In the genomic region with DNA sequence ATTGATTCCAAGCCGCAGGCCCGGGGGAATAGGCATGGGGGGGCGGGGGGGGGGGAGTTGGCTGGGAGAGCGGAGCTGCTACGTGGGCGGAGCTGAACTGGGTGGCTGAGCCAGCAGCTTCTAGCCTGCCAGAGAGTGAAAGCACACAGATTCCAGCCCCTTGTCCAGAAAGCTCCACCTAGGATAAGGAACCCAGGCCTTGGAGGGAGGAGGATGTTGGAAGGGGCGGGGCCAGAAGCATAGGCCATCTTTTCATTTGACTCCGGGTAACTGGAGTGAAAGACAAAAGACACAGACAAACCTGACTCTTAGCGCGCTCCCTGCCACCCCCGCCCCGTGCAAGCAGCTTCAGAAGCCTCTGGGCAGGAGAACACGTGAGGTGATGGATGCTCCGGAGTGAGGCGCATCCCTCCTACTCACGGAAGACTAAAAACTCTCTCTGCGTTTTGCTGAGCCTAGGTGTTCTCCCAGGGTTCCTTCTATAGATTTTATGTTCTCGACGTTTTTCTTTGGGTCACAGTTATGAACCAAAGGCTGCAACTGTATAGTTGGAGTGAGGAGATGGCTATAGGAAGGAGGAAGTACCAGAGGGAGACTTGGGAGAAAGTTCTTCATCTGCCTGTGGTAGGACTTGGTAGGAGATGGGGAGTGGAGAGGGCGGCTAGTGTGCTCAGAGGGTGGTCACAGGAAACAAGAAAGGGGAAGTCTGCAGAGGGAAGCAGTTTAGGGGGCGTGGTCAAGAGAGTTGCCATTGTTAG, we compare ENCODE assay signal across 7 mouse cellular contexts.
A peak's percentile ranks its signal among the peaks of the same experiment; 100 is the strongest.
DNase-seq lines count a peak whose midpoint lies in the region; ATAC-seq lines count a peak whose summit lies in the region.

No protein-coding gene starts in this region.

- peak overlapping the region; percentile 68 for H3K4me2 ChIP-seq in limb, embryonic 11.5 days (ENCODE audit: low read depth, severe bottlenecking)
- H3K4me2 ChIP-seq in midbrain, embryonic 12.5 days (replicated peaks), result peak overlapping the region; percentile 69

- under 1% methylated on average over 21 of the region's 21 CpGs for WGBS in limb, embryonic 11.5 days
- under 1% methylated on average over 19 of the region's 21 CpGs for WGBS in midbrain, embryonic 12.5 days

- H3K4me3 ChIP-seq in limb, embryonic 11.5 days (ENCODE audit: low read depth, low read length), result peak overlapping the region; percentile 20
- peak overlapping the region; percentile 36 for H3K4me3 ChIP-seq in midbrain, embryonic 12.5 days

- no peaks in the 10 kb centered on the region for H3K36me3 ChIP-seq in limb, embryonic 11.5 days (ENCODE audit: control insufficient read depth, insufficient read depth, low read length)
- H3K36me3 ChIP-seq in midbrain, embryonic 12.5 days, result no peaks in the 10 kb centered on the region

- peak overlapping the region; percentile 75 for H3K9ac ChIP-seq in limb, embryonic 11.5 days (ENCODE audit: low read length)
- H3K9ac ChIP-seq in midbrain, embryonic 12.5 days (replicated peaks), result peak overlapping the region; percentile 56

- no peaks in the 10 kb centered on the region for H3K9me3 ChIP-seq in limb, embryonic 11.5 days (ENCODE audit: control insufficient read depth, low read length)
- H3K9me3 ChIP-seq in midbrain, embryonic 12.5 days, result no peaks in the 10 kb centered on the region

- peak; percentile 67 for DNase-seq in adrenal gland, adult 2 months
- peak; percentile 87 for DNase-seq in embryo, embryonic 9.5 days (ENCODE audit: extremely low spot score)
- peak; percentile 99 for DNase-seq in heart, adult 11 months
- peak; percentile 74 for DNase-seq in kidney, adult 11 months
- DNase-seq in limb, embryonic 11.5 days (ENCODE audit: low spot score), result peak; percentile 82
- peak; percentile 84 for DNase-seq in skeletal muscle tissue, adult 2 months (ENCODE audit: low read depth, low spot score)

- H3K27me3 ChIP-seq in limb, embryonic 11.5 days (ENCODE audit: control insufficient read depth, insufficient read depth, low read length), result no peaks in the 10 kb centered on the region
- peaks cover 17% of the 10 kb centered on the region; the same call in 1 of the 2 replicates for H3K27me3 ChIP-seq in midbrain, embryonic 12.5 days

- ATAC-seq in limb, embryonic 11.5 days (ENCODE audit: insufficient number of reproducible peaks, low FRiP score, low TSS enrichment, low read depth), result peak; percentile 92
- ATAC-seq in midbrain, embryonic 12.5 days (ENCODE audit: low FRiP score, low read depth), result peak; percentile 94

- H3K4me1 ChIP-seq in limb, embryonic 11.5 days (ENCODE audit: control insufficient read depth, insufficient read depth, low read length), result peaks cover 12% of the 10 kb centered on the region
- peaks cover 21% of the 10 kb centered on the region for H3K4me1 ChIP-seq in midbrain, embryonic 12.5 days

- H3K27ac ChIP-seq in limb, embryonic 11.5 days (replicated peaks; ENCODE audit: low read depth, low read length), result peak overlapping the region; percentile 83
- peak overlapping the region; percentile 78 for H3K27ac ChIP-seq in midbrain, embryonic 12.5 days (replicated peaks)

Comparison
In these comparisons a context has a peak if more than half of its experiments do, and no peak if none do; other contexts are left out.
1. Peak in every context shown above with its lines: DNase-seq, ATAC-seq, H3K4me3 ChIP-seq and H3K27ac ChIP-seq.